Mouse (Mus musculus) CD4-positive helper T cell, adult 2 months (primary cell): ENCODE measurements around the gene Cyp27b1.

Experiments
- DNase-seq: peaks from one replicate; pipeline ENCODE4 v3.0.0-alpha.2; 2012; ENCODE audit warnings: low read depth, missing footprints, low spot score

The Cyp27b1 gene

DNA sequence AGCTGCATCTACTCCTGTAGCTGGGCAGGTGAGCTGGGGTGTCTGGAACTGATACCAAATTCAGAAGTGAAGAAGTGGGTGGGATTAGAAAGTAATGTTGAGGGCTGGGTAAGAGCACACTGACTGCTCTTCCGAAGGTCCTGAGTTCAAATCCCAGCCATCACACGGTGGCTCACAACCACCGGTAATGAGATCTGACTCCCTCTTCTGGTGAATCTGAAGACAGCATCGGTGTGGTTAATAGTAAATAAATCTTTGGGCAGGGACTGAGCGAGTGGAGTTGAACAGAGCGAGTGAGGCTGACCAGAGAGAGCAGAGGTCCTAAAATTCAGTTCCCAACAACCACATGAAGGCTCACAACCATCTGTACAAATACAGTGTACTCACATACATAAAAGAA lies 37.6 kb downstream of the Cyp27b1 start:
- no peak for DNase-seq

DNA sequence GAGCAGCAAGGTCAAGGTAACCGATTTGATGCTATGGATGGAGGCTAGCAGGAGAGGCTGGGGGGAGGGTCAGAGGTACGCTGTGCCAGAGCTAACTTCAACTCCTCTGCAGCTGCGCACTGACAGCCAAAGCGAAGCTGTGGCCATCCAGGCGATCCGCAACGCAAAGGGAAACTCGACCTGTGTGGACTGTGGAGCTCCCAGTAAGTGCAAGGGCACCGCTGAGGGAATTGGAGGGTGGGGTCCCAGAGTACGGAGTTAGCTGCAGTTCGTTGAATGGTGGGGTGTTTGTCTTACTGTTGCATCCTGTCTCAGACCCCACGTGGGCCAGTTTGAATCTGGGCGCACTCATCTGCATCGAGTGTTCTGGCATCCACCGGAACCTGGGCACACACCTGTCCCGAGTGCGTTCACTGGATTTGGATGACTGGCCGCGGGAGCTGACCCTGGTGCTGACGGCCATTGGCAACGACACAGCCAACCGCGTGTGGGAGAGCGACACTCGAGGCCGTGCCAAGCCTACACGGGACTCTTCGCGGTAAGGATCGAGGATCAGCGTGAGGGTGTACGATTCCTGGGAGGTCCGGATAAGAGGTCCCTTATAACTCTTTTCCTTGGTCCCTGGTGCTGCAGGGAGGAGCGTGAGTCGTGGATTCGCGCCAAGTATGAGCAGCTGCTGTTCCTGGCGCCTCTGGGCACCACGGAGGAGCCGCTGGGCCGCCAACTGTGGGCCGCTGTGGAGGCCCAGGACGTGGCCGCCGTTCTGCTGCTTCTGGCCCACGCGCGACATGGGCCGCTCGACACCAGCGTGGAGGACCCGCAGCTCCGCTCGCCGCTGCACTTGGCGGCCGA lies 42.7 kb downstream of the Cyp27b1 start:
- DNase-seq: no peak

DNA sequence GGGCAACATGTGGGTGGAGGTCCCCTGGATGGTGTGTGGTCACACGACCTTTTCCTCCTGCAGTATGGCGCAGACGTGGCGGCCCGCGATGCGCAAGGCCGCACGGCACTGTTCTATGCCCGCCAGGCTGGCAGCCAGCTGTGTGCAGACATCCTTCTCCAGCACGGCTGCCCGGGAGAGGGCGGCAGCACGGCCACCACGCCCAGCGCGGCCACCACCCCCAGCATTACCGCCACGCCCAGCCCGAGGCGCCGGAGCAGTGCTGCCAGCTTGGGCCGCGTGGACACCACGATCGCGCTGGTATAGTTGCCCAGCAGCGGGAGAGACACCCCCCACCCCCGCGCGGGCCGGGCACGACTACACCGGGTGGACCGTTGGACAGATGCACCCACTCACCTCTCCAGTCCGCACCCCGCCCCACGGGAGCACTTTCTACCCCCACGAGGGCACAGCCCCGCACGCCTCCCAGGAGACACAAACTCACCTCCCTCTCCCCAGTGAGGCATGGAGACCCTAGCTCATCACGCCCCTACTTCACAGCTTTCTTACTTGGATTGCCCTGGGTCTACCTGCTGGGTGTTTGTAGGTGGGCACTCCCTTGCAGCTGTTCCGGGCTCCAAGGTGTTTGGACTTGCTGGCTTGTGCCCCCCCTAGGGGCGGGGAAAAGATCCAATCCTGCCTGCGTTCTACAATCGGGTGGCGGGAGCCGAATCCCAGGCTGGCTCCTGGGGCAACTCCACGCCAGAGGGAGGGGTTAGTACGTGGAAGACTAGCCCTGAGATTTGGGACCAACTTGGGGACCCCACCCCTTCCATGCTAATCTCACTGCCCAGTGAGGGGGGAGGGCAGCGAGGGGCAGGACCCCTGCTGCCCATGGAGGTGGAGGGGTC lies 43.7 kb downstream of the Cyp27b1 start:
- DNase-seq: no peak

DNA sequence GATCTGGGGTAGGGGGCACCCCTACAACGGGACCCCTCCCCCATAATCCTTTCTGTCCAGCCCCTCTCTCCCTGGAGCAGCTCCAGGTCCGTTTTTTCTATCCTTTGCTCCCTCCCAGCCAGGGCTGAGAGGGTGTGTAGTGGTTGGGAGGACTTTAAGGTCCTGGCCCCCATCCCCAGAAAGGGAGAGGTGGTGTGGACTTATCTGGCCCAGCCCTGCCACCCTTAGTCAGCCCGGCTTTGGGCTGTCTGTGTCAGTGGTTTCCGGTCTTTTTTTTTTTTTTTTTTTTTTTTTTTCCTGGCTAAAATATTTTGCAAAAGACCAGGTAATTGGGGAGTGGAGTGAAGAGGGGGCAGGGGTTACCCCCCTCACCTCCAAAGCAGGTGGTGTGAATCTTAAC lies 44.7 kb downstream of the Cyp27b1 start:
- no peak for DNase-seq

DNA sequence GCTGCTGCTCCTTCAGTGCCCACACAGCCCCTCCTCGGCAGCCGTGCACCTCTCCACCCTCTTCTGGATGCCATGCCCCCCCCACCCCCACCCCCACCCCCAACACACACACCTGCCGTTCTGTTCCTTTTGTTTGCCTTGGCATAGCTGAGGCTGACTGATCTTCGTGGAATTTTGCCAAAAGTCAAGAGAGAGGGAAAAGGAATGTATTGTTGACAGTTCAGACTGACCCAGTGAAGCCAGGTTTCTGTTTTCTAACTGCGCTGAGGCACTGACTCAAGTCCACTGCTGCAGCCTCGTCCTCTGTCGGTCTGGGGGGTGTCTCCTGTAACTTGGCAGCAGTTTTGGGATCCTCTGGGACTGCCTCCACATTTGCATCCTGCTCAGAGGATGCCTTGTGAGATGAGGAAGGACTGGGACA lies 46.3 kb downstream of the Cyp27b1 start:
- DNase-seq: no peak

DNA sequence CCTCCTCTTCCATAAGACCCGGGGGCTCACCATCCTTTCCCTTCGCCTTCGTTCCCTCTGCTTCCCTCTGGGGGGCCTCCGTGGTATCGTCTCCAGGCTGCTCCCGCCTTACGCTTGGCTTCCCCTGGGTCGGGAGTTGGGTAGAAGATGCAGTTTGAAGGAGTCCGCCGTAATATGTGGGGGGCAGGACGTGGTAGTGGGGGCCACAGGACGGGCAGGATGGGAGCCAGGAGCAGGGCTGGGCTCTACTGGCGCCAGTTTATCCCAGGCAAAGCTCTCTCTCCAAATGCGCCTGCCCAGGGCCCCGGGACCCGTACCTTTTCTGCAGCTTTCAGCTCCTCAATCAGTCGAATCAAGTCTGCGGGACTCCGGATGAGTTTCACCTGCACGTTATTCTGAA lies 50.5 kb downstream of the Cyp27b1 start:
- no peak for DNase-seq

DNA sequence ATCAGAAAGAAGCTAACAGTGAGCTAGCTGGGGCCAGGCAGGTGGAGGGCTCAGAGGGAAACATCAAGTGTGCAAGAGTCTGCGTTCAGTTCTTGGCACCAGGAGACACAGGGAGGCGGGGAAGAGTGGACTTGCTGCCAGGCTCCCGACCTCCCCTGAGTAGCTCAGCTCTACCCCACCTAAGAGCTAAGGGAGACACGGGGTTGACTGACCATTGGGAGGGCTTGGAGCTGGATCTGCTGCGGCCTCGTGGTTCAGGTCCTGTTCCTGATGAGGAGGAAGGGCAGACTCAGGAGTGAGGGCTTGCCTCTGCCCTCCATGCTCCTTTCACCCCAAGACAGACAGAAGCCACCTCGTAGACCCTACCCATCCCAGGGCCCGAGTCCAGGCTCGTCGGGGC lies 51.1 kb downstream of the Cyp27b1 start:
- no peak for DNase-seq

DNA sequence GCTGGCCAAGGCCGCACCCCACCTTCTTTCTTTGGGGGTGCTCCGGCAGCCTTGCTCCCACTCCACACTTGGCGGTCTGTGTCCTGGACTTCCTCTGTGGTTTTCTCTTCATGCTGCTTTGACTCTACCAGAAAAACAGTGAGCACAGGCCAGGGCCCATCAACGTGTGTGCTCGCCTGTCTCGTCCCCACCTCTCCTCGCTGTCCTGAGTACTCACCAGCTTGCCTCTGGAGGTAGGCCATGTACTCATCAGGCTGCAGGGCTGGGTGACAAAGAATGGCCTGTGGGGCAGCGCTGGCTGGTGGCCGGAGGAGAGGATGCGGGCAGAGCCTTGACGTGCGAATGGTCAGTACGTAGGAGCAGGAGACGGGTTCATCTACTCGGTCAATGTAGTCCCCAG lies 51.8 kb downstream of the Cyp27b1 start:
- no peak for DNase-seq

DNA sequence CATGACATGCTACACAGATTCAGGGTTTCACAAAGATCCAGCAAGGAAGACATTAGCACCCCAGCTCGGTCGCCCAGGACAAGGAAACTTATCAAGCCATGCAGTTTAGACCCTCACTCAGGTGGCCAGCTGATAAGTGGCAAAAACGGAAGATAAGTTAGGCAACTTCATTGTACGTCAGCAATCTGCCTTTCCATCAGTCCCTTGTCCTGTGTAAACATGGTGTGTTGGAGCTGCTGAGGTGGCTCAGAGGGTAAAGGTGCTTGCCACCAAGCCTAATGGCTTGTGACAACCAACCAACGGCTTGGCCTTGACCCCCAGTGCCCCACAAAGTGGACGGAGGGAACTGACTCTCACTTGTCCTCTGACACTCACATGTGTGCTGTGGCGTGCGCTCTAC lies 52.4 kb downstream of the Cyp27b1 start:
- DNase-seq: no peak

DNA sequence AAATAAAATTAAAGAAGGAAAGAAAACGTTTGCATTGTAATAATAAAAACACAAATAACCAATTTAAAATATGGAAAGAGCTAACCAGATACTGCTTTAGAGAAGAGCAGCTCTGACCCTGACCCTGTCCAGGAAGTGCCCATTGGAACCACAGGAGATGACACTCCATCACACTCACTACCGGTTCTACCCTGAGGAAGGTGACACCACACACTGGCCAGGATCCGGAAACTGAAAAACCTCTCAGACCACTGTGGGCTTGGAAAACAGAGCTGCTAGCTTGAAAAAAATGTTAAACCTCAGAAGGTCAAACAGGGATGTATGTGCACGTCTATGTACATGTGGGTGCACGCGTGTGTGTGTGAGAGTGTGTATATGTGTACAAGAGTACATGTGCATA lies 53.1 kb downstream of the Cyp27b1 start:
- no peak for DNase-seq
